Mouse (Mus musculus) midbrain, postnatal 0 days (tissue): ENCODE results near the gene 4632433K11Rik. TPM values are rescaled to one million over a fixed set of nuclear protein-coding genes. Genes with fewer than 3 reads are reported as not detected.

Source experiments
- ATAC-seq: fragments of 200-750 bp; cut with Nextera tagmentation; 2 replicates; pipeline ENCODE4 v1.8.0; 2017; ENCODE audit warnings: moderate number of reproducible peaks, mild to moderate bottlenecking, moderate TSS enrichment, moderate library complexity; ENCODE audit not compliant: low FRiP score
- DNase-seq: peaks from one replicate; pipeline ENCODE4 v3.0.0-alpha.2; 2015; ENCODE audit warnings: low spot score
- H3K27ac ChIP-seq: fragments of 300-500 bp; sonication (generic); 2 replicates; pipeline ENCODE4 v1.5.1; 2014; ENCODE audit warnings: low read depth, mild to moderate bottlenecking, low read length, mixed read lengths
- H3K27me3 ChIP-seq: fragments of 300-500 bp; sonication (generic); 2 replicates; pipeline ENCODE4 v1.6.1; 2014; ENCODE audit warnings: low read length, control low read depth, mixed read lengths; ENCODE audit not compliant: insufficient read depth
- H3K36me3 ChIP-seq: fragments of 300-500 bp; sonication (generic); 2 replicates; pipeline ENCODE4 v1.6.1; 2014; ENCODE audit warnings: low read length, control low read depth, mixed read lengths; ENCODE audit not compliant: insufficient read depth
- H3K4me1 ChIP-seq: fragments of 300-500 bp; sonication (generic); 2 replicates; pipeline ENCODE4 v1.6.1; 2014; ENCODE audit warnings: mild to moderate bottlenecking, control low read depth, antibody characterized with exemption, low read length, mixed read lengths; ENCODE audit not compliant: insufficient read depth
- H3K4me2 ChIP-seq: fragments of 300-500 bp; sonication (generic); 2 replicates; pipeline ENCODE4 v1.6.1; 2014; ENCODE audit warnings: low read depth, mild to moderate bottlenecking, low read length, mixed read lengths; ENCODE audit not compliant: poor library complexity, severe bottlenecking
- H3K4me3 ChIP-seq: fragments of 300-500 bp; sonication (generic); 2 replicates; pipeline ENCODE4 v1.5.1; 2014; ENCODE audit warnings: low read depth, mild to moderate bottlenecking, low read length, moderate library complexity
- H3K9ac ChIP-seq: fragments of 300-500 bp; sonication (generic); replicated peaks from 2 replicates; pipeline ENCODE4 v1.6.1; 2014; ENCODE audit warnings: mild to moderate bottlenecking, low read length, moderate library complexity, mixed read lengths; ENCODE audit not compliant: poor library complexity, severe bottlenecking
- H3K9me3 ChIP-seq: fragments of 300-500 bp; sonication (generic); 2 replicates; pipeline ENCODE4 v1.6.1; 2016; ENCODE audit warnings: low read length, control low read depth
- CTCF ChIP-seq: IDR thresholded peaks from 2 replicates; pipeline ENCODE4 v1.5.1; 2016; ENCODE audit warnings: antibody characterized with exemption, mild to moderate bottlenecking
- WGBS: fragments of 180-500 bp; shearing (Covaris S2); extraction: QIAGEN DNeasy Blood & Tissue Kit; methylation state at CpG from one replicate; pipeline ENCODE4 v1.1.7; 2014; 5-methylcytosine and 5-hydroxymethylcytosine counted together
- polyA plus RNA-seq: library from polyadenylated mRNA; unstranded; fragments of >200 nt; fragmentation: Nextera tagmentation; extraction: Ambion mirVana; gene quantifications from 2 replicates; pipeline ENCODE4 v1.2.1, GENCODE M21; 2015
- total RNA-seq: library from RNA; depleted of rRNA; stranded (reverse); fragments of >200 nt; gene quantifications from 2 replicates; pipeline ENCODE4 v1.2.3, GENCODE M21; 2014; rRNA removed

The 4632433K11Rik gene
- not detected in 2 replicates for total RNA-seq
- polyA plus RNA-seq = not detected in 2 replicates

DNA sequence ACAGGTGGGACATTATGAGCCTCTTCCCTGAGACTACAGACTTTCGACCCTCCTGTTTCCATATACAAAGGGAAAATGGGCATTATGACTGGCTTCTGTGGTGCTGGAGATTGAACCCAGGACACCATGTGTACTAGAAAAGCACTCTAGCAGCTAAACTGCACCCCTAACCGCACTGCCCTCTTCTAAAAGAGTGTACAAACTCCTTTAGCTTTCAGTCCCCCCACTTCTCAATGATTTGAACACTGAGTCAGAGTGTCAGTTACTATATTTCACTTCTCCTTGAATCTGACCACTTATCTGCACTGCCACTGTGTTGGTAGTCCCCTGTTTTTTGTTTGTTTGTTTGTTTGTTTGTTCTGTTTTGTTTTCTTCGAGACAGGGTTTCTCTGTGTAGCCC is at the start of gene 4632433K11Rik:
4632433K11Rik (plus strand) TSS at position 301 of the 400 bp plus-strand sequence.
- WGBS = 93% methylated on average over 3 of the region's 3 CpGs
- TF ChIP-seq CTCF = no peak
- no peak within 1 kb of the TSS for H3K4me3 ChIP-seq

GRCm38 (mm10) chr7:4988250-4988649 is 45.7 kb upstream of the 4632433K11Rik start:
- TF ChIP-seq CTCF = no peak
- 73% methylated on average over 2 of the region's 2 CpGs for WGBS
- Histone ChIP-seq H3K4me2 (no peak overlapping the region), H3K9ac (no peak overlapping the region), H3K36me3 (peaks cover 12% of the 10 kb centered on the region), H3K9me3 (no peaks in the 10 kb centered on the region), H3K4me3 (no peak overlapping the region), H3K27me3 (no peaks in the 10 kb centered on the region), H3K27ac (no peak overlapping the region), H3K4me1 (no peaks in the 10 kb centered on the region)
- no peak for DNase-seq
- ATAC-seq = no peak

More for the DNA sequence above, at the start of gene 4632433K11Rik:
- H3K27me3 ChIP-seq = no peaks in the 10 kb centered on the region
- H3K9ac ChIP-seq = no peak within 1 kb of the TSS
- H3K36me3 ChIP-seq = peaks cover 63% of the 10 kb centered on the region
- peaks cover 6% of the 10 kb centered on the region; the same call in 1 of the 2 replicates for H3K4me1 ChIP-seq
- DNase-seq (no peak), ATAC-seq (no peak)
- peaks cover 21% of the 10 kb centered on the region; the same call in 1 of the 2 replicates for H3K9me3 ChIP-seq
- H3K27ac ChIP-seq = no peak within 1 kb of the TSS
- no peak within 1 kb of the TSS for H3K4me2 ChIP-seq

DNA sequence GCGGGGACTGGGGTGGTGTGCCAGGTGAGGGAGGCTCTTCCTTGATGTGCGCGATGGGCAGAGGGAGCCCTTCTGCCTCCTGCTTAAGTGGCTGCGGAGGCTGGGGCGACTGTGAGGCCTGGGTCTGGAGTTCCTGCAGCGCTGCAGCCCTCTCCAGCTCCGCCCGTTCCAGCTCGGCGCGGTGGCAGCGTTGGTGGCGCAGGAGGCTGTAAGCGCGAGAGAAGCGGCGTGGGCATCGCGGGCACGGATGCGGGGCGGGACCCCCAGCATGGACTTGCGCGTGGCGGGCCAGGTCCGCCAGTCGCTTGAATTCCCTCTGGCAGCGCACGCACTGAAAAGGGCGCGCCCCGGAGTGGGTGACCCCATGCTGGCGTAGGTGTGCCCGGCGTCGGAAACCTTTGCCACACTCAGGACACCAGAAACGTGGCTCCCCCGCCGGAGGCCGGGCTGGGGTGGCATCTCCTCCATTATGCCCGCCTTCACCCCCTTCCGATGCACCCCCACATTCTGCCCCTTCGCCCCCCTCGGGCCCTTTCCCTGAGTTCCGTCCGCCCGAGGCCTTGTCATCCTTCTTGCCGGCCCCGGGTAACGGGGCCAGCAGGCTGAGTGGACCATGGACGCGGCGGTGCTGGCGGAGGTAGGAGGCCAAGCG is 40.4 kb upstream of the 4632433K11Rik start:
- H3K4me3 ChIP-seq = peak overlapping the region; percentile 12; the same call in 1 of the 2 replicates
- H3K27me3 ChIP-seq = no peaks in the 10 kb centered on the region
- 41% methylated on average over 51 of the region's 55 CpGs for WGBS
- H3K36me3 ChIP-seq = peaks cover 17% of the 10 kb centered on the region
- ATAC-seq (no peak), DNase-seq (no peak)
- H3K4me2 ChIP-seq = peak overlapping the region; percentile 91; the same call in 1 of the 2 replicates
- peaks cover 14% of the 10 kb centered on the region for H3K4me1 ChIP-seq
- H3K9me3 ChIP-seq = no peaks in the 10 kb centered on the region
- H3K27ac ChIP-seq = no peak overlapping the region
- no peak for TF ChIP-seq CTCF
- no peak overlapping the region for H3K9ac ChIP-seq

DNA sequence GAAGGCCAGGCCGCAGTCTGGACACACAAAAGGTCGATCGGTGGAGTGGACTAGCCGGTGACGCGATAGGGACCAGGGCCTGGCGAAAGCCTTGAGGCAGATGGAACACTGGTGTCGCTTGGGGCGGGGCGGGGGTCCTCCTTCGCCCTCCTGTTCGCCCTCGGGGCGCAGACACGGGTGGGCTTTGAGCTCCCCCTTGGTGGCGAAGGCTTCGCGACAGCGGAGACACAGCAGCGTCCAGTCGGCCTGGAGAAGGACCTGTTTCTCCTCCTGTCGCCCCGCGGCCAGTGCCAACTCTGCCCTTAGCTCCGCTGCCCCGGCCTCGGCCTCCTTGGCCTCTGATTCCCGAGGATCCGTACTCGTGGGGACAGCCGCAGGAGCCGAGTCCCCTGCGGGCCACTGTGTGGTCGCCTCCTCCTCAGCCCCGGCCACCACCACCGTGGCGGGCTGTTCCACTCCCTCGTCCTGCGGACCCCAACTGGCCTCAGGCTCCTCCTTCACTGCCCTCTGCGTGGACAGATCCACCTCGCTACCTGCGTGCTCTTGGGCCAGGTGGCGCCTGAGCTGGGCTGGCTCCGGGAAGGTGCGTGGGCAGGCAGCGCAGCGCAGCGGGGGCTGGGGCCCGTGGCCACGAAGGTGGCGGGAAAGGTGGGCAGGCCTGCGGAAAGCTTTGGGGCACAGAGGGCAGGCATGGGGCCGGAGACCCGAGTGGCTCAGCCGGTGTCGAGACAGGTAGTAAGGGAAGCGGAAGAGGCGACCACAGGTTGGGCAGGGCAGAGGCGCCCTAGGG is 39.7 kb upstream of the 4632433K11Rik start:
- Histone ChIP-seq H3K4me3 (peak overlapping the region; percentile 84; the same call in 1 of the 2 replicates), H3K9me3 (no peaks in the 10 kb centered on the region), H3K4me1 (peaks cover 14% of the 10 kb centered on the region), H3K36me3 (peaks cover 17% of the 10 kb centered on the region), H3K27me3 (no peaks in the 10 kb centered on the region), H3K27ac (no peak overlapping the region), H3K4me2 (peak overlapping the region; percentile 91), H3K9ac (no peak overlapping the region; the same call in 1 of the 2 replicates)
- no peak for DNase-seq
- no peak for TF ChIP-seq CTCF
- WGBS = 60% methylated on average over 53 of the region's 59 CpGs
- no peak for ATAC-seq

DNA sequence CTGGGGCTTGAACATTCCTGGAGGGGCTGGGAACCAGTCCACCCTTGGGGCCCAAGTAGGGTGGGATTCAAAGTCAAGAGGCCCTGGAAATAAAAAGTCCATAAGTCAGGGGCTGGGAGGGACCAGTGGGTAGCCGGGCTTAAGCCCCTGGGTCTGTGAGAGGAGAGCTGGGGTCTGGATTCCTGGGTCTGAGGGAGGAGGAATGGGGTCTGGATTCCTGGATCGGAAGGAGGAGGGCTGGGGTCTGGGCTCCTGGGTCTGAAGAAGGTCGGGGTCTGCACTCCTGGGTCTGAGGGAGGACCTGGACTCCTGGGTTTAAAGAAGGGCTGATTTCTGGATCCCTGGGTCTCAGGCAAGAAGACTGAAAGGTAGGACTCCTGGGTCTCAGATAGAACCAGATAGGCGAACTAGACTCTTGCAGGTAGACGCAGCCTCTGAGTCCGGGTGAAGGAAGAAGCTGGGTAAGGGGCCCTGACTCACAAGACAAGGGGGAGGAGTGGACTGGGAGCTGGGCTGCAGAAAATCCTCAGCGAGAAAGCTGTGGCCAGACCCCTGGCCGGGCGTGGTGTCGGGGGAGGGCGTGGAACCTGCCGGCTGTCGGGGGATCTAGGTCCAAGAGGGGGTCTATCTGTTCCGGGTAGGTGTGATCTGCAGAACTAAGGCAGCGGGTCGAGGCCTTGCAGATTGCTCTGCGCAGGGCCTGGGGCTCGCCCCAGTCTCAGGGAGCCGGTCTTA is 38.5 kb upstream of the 4632433K11Rik start:
- no peaks in the 10 kb centered on the region for H3K9me3 ChIP-seq
- peak; percentile 15 for ATAC-seq
- WGBS = 4% methylated on average over 19 of the region's 19 CpGs

More for the DNA sequence above, 38.5 kb upstream of the 4632433K11Rik start:
- no peak for TF ChIP-seq CTCF
- peak overlapping the region; percentile 91 for H3K4me2 ChIP-seq
- DNase-seq = peak; percentile 12
- peak overlapping the region; percentile 99 for H3K9ac ChIP-seq
- peaks cover 17% of the 10 kb centered on the region for H3K36me3 ChIP-seq
- no peaks in the 10 kb centered on the region for H3K27me3 ChIP-seq
- peak overlapping the region; percentile 84 for H3K4me3 ChIP-seq
- peak overlapping the region; percentile 88 for H3K27ac ChIP-seq
- H3K4me1 ChIP-seq = peaks cover 14% of the 10 kb centered on the region
